Mouse (Mus musculus): ENCODE data around the gene Thra. TPM values are rescaled to one million over a fixed set of nuclear protein-coding genes. Genes with fewer than 3 reads are reported as not detected.
A peak's percentile ranks its signal among the peaks of the same experiment; 100 is the strongest.

Thra gene
- polyA plus RNA-seq, 1 experiment from 2014 or later = 32.0 TPM

DNA sequence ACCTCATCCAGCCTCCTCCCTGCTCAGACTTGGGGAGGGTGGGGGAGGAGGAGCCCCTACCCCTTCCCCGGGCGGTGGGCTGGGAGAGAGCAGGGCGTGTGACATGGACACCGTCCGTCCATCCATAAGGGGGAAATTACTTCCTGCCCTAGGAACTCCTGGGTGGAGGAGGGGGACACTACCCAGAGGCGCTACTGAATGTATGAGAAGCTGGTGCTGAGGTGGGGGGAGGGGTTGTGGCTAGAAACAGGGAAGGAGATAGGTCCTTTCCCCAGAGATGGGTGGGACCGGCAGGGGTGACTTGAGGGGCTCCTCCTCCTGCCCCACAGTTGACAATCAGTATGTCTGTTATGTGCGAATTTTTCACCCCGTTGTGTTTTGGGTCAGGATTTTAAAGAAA, 26.8 kb downstream of the Thra start:
- H3K27ac ChIP-seq (replicated peaks) = peak overlapping the region; percentile 95
- H3K4me1 ChIP-seq = peaks cover 90% of the 10 kb centered on the region
- H3K9me3 ChIP-seq = no peaks in the 10 kb centered on the region
- H3K36me3 ChIP-seq = peaks cover 68% of the 10 kb centered on the region
- H3K27me3 ChIP-seq (replicated peaks) = no peaks in the 10 kb centered on the region
- 0 out of 2 replicates have a peak overlapping the region, but pooled peaks have one; percentile 38 for H3K4me3 ChIP-seq
- H3K4me2 ChIP-seq = peak overlapping the region; percentile 71
- no peak for ATAC-seq (ENCODE audit: extremely low read depth, insufficient number of reproducible peaks, low FRiP score, low TSS enrichment)
- H3K9ac ChIP-seq = peak overlapping the region; percentile 83
- WGBS = 14% methylated on average over 9 of the region's 9 CpGs

DNA sequence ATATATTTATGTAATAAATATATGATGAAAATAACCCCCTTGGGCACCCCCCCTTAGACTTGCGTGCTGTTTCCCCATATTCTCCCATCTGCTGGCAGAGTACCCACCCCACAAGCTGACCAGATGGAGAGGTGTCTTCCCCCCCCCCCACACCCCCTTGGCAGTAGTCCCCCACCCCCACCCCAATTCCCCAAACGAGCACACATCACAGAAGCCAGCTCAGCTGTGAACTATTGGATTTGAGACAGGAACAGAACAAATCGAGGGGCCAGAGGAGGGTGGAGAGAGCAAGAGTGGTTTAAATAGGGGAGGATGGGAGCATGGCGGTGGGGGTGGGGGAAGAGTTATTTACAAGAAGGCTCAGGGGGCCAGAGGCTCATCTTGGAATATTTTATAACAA, 27.3 kb downstream of the Thra start:
- peak overlapping the region; percentile 95 for H3K27ac ChIP-seq (replicated peaks)

DNA sequence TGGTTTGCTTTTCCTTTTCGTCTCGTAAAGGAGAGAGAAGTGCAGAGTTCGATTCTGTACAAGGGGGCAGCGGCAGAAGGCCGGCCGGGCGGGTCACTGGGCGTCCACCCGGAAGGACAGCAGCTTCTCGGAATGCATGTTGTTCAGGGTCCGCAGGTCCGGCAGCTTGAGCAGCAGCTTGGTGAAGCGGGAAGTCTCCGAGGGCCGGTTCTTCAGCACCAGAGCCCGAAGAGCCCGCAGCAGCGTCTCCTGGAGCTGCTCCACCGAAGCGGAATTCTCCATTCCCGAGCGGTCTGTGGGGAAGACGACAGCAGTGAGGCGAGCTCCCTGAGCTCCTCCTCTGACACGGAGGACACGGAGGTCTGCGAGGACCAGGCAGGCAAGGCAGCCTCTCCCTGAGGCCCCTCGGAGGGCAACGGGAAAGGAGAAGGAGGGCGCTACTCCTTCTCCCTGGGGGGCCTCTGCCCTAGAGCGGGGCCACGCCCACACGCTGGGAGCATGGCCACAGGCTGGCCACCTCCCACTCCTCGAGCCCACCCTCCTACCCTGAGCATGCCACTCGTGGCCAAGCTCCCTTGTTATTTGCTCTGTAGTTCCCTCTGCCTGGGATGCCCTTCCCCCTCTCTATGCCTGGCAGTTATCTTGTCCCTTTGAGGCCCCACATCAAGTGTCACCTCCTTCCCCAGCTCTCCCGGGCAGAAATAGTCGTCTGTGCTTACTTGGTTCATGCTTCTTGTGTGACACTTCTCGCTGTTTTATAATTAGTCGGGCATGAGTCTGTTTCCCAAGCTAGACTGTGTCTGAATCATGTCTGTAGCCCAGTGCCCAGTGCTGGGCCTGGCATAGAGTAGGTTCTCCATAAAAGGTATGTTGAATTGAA, 27.9 kb downstream of the Thra start:
- H3K4me1 ChIP-seq = peaks cover 92% of the 10 kb centered on the region
- H3K36me3 ChIP-seq = peaks cover 57% of the 10 kb centered on the region
- H3K9ac ChIP-seq = peak overlapping the region; percentile 83
- H3K4me2 ChIP-seq = peak overlapping the region; percentile 71
- H3K4me3 ChIP-seq = peak overlapping the region; percentile 38
- H3K27me3 ChIP-seq (replicated peaks) = no peaks in the 10 kb centered on the region
- 12% methylated on average over 39 of the region's 39 CpGs for WGBS
- ATAC-seq (ENCODE audit: extremely low read depth, insufficient number of reproducible peaks, low FRiP score, low TSS enrichment) = peak; percentile 49; the same call in 1 of the 2 replicates
- peak overlapping the region; percentile 95 for H3K27ac ChIP-seq (replicated peaks)
- H3K9me3 ChIP-seq = no peaks in the 10 kb centered on the region

More for the DNA sequence above, 27.3 kb downstream of the Thra start:
- H3K9me3 ChIP-seq = no peaks in the 10 kb centered on the region
- no peak for ATAC-seq (ENCODE audit: extremely low read depth, insufficient number of reproducible peaks, low FRiP score, low TSS enrichment)
- H3K4me3 ChIP-seq = peak overlapping the region; percentile 38
- peak overlapping the region; percentile 83 for H3K9ac ChIP-seq
- H3K36me3 ChIP-seq = peaks cover 63% of the 10 kb centered on the region
- peaks cover 91% of the 10 kb centered on the region for H3K4me1 ChIP-seq
- no peaks in the 10 kb centered on the region for H3K27me3 ChIP-seq (replicated peaks)
- peak overlapping the region; percentile 71 for H3K4me2 ChIP-seq
- WGBS = 30% methylated on average over 4 of the region's 4 CpGs

DNA sequence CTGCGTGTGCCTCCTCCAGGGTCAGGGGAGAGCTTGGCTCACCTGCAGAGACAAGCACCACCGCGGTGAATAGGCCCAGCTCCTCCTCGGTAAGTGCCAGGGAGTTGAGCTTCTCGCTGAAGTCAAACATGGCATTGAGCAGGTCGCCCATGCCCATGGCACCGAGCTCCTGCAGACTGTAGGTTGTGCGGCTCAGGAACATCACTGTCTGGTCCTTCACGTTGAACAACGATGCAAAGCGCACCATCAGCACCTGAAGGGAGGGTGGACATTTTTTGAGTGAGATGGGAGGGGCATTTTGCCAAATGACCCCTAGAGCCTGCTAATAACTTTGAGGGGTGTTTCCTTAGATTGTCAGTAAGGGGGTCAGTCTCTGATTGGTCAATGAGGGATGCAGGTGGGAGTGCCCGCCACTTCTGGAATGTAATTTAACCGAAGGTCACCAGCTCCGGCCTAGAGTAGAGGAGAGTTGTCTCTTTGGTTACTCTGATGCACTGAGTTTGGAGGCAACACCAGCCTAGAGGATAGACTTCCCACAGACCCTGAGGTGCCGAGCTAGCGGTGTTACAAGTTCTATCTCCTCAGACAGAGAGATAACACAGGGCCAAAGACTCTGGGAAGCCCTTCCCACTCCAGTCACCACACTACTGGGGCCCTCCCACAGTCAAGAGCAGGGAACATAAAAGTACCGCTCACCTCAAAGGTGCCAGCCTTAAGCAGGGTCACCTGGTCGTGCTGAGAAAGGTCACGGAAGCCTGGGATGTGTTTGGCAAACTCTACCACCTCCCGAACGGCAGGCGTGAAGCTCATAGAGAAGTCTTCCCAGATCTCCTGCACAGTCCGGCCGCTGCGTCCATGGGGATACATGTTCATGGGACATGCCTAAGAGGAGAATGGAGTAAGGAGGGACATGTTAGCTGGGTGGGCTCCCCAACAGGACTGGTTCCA, 28.8 kb downstream of the Thra start:
- ATAC-seq (ENCODE audit: extremely low read depth, insufficient number of reproducible peaks, low FRiP score, low TSS enrichment) = no peak
- 66% methylated on average over 25 of the region's 25 CpGs for whole genome bisulfite sequencing
- H3K27ac ChIP-seq (replicated peaks) = peak overlapping the region; percentile 95
- peaks cover 48% of the 10 kb centered on the region for H3K36me3 ChIP-seq
- H3K9me3 ChIP-seq = no peaks in the 10 kb centered on the region
- peaks cover 97% of the 10 kb centered on the region for H3K4me1 ChIP-seq
- no peaks in the 10 kb centered on the region for H3K27me3 ChIP-seq (replicated peaks)
- H3K9ac ChIP-seq = peak overlapping the region; percentile 83
- peak overlapping the region; percentile 71 for H3K4me2 ChIP-seq
- H3K4me3 ChIP-seq = peak overlapping the region; percentile 38; the same call in 1 of the 2 replicates

DNA sequence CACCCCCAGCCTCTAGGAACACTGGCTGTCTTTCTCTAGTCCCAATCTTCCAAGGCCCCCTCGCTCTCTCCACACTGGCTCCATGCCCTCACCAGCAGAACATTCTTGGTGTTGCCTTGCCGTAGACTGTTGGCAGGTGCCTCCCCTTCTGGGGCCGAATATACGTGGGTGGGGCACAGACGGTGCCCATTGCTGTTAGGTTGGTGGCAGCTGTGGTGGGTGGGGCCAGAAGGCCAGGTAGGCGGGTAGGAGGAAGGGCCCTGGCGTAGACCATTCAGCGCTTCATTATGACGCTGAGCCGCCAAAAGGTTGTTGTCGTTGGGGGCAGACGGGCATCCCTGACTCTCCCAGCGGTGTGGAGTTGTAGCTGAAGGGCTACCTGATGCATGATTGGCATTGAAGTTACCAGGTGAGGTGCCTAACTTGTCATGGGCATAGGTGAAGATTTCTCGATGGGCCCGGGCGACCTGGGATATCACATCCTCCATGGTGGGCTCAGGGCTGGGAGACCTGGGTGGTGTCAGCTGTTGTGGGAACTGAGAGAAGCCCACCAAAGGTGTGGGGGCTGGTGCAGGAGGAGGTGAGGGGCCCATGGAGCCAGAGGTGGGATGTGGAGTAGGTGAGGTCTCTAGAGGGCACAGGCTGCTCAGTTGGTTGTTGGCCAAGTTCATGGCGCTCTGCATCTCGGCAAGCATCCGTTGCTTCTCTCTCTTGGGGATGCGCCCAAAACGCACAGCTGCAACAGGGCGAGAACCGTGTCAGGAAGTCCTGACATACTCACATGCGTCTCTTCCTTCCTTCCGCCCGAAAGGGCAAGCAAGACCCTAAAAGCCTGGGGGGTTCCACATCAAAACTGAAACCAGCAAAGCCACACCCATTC, 29.9 kb downstream of the Thra start:
- 89% methylated on average over 26 of the region's 26 CpGs for WGBS
- peaks cover 96% of the 10 kb centered on the region for H3K4me1 ChIP-seq
- 0 out of 2 replicates have a peak overlapping the region, but pooled peaks have one; percentile 83 for H3K9ac ChIP-seq

DNA sequence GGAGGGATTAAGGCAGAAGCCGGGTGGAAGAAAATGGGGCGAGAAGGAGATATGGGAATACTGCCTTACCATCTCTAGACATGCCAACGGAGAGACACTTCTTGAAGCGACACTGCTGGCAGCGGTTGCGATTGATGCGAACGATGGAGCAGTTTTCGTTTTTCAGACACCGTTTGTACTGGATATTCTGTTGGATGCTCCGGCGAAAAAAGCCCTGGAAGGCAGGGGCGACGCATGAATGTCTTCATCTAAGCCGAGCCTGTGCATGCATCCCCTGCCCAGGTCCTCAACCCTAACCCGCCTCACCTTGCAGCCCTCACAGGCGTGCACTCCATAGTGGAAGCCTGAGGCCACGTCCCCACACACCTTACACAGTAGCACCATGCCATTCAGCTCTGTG, 30.7 kb downstream of the Thra start:
- H3K4me1 ChIP-seq = peaks cover 96% of the 10 kb centered on the region
- no peak overlapping the region for H3K9ac ChIP-seq
- H3K9me3 ChIP-seq = no peaks in the 10 kb centered on the region
- H3K36me3 ChIP-seq = peaks cover 34% of the 10 kb centered on the region
- peak overlapping the region; percentile 99 for H3K27ac ChIP-seq (replicated peaks)
- H3K4me2 ChIP-seq = no peak overlapping the region; the same call in 1 of the 2 replicates
- ATAC-seq (ENCODE audit: extremely low read depth, insufficient number of reproducible peaks, low FRiP score, low TSS enrichment) = no peak
- H3K4me3 ChIP-seq = no peak overlapping the region
- 90% methylated on average over 18 of the region's 18 CpGs for WGBS
- no peaks in the 10 kb centered on the region for H3K27me3 ChIP-seq (replicated peaks)

More for the DNA sequence above, 29.9 kb downstream of the Thra start:
- Histone ChIP-seq H3K27ac (replicated peaks) (peak overlapping the region; percentile 95), H3K36me3 (peaks cover 37% of the 10 kb centered on the region), H3K4me3 (no peak overlapping the region), H3K27me3 (replicated peaks) (no peaks in the 10 kb centered on the region), H3K9me3 (no peaks in the 10 kb centered on the region), H3K4me2 (no peak overlapping the region)
- ATAC-seq (ENCODE audit: extremely low read depth, insufficient number of reproducible peaks, low FRiP score, low TSS enrichment) = no peak

GRCm38 (mm10) chr11:98771844-98772525, 31.5 kb downstream of the Thra start:
- peak overlapping the region; percentile 85 for H3K4me2 ChIP-seq
- H3K9me3 ChIP-seq = no peaks in the 10 kb centered on the region
- ATAC-seq (ENCODE audit: extremely low read depth, insufficient number of reproducible peaks, low FRiP score, low TSS enrichment) = no peak
- peaks cover 96% of the 10 kb centered on the region for H3K4me1 ChIP-seq
- peak overlapping the region; percentile 99 for H3K27ac ChIP-seq (replicated peaks)
- peak overlapping the region; percentile 72 for H3K9ac ChIP-seq
- WGBS = 57% methylated on average over 11 of the region's 11 CpGs
- H3K27me3 ChIP-seq (replicated peaks) = no peaks in the 10 kb centered on the region
- H3K36me3 ChIP-seq = peaks cover 34% of the 10 kb centered on the region
- H3K4me3 ChIP-seq = peak overlapping the region; percentile 58

GRCm38 (mm10) chr11:98772667-98773171, 32.3 kb downstream of the Thra start:
- Histone ChIP-seq H3K27ac (replicated peaks) (peak overlapping the region; percentile 99), H3K9ac (peak overlapping the region; percentile 72), H3K36me3 (peaks cover 34% of the 10 kb centered on the region), H3K4me1 (peaks cover 96% of the 10 kb centered on the region), H3K4me2 (peak overlapping the region; percentile 85), H3K27me3 (replicated peaks) (no peaks in the 10 kb centered on the region), H3K4me3 (peak overlapping the region; percentile 58), H3K9me3 (no peaks in the 10 kb centered on the region)
- ATAC-seq (ENCODE audit: extremely low read depth, insufficient number of reproducible peaks, low FRiP score, low TSS enrichment) = no peak; the same call in 1 of the 2 replicates
- 29% methylated on average over 8 of the region's 8 CpGs for WGBS

GRCm38 (mm10) chr11:98773635-98774295, 33.3 kb downstream of the Thra start:
- Histone ChIP-seq H3K27me3 (replicated peaks) (no peaks in the 10 kb centered on the region), H3K4me2 (peak overlapping the region; percentile 85), H3K9me3 (no peaks in the 10 kb centered on the region), H3K27ac (replicated peaks) (peak overlapping the region; percentile 99), H3K36me3 (peaks cover 29% of the 10 kb centered on the region), H3K4me3 (peak overlapping the region; percentile 58), H3K4me1 (peaks cover 91% of the 10 kb centered on the region), H3K9ac (peak overlapping the region; percentile 83)
- peak; percentile 84 for ATAC-seq (ENCODE audit: extremely low read depth, insufficient number of reproducible peaks, low FRiP score, low TSS enrichment)
- 1% methylated on average over 37 of the region's 37 CpGs for WGBS

All from heart, embryonic 13.5 days (tissue).